Mouse (Mus musculus) embryo, embryonic 10.5 days (tissue): ENCODE measurements around the gene Pacrg.

Source experiments
- DNase-seq: peaks from one replicate; pipeline ENCODE4 v3.0.0-alpha.2; 2015; ENCODE audit warnings: low spot score

The Pacrg gene

GRCm38 (mm10) chr17:10451306-10452077, 388.6 kb downstream of the Pacrg start:
- DNase-seq, result no peak

GRCm38 (mm10) chr17:10449800-10450299, 390.3 kb downstream of the Pacrg start:
- DNase-seq, result peak; percentile 32

DNA sequence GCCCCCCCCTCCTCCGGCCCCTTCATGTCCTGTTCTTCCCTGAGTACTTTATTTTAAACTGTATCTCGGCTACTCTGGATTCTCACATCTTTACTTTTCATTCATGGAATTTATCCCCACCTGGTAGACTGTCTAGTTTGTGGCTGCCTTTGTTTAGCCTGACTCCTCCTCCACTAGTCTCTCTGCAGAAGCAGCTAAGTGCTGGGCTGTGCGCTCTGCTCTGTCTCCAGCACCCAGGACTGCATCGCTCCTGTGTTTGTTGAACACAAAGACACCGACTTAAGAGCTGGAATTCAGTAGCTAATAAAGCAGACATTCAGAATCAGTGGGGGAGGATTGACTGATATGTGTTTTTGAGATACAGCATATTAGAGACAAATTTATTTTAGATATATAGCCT, 391.7 kb downstream of the Pacrg start:
- DNase-seq, result no peak

- peak; percentile 36 for DNase-seq
Measured at GRCm38 (mm10) chr17:10441501-10442111, 398.5 kb downstream of the Pacrg start.

- DNase-seq, result no peak
Measured at GRCm38 (mm10) chr17:10440961-10441360, 399.1 kb downstream of the Pacrg start.

DNA sequence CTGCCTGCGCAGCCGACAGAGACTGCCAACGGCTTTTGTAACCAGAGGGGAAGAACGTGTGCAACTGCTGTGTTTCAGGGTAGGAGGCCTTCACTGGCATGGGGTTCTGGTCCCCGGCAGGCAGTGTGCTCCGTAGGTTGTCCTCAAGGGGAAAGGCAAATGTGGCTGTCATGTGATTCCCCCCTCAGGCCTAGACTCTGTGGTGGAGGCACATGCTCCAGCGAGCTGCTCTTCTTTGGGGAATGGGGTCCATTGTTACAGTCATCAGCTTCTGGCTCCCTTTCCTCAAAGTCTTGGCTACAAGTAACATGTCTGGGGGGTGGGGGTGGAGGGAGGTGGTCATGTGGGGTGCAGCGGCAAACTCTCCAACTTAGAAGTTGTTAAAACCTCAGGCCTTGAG, 400.3 kb downstream of the Pacrg start:
- no peak for DNase-seq

DNA sequence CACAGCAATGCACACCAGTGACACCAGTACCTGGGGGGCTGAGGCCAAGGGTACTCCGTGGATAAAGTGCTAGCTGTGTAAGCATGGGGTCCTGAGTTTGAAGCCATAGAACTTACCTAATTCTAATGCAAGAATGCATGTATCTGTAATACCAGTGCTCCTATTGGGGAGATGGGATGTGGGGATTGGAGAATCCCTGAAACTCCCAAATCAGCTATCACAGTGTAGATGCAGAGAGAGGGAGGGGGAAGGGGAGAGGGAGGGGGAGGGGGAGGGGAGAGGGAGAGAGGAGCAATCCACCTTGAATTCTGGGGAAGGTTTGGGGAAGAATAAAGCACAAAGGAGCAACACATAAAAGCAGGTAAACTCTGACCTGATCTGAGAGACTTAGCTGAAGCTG, 405.2 kb downstream of the Pacrg start:
- DNase-seq, result no peak

DNA sequence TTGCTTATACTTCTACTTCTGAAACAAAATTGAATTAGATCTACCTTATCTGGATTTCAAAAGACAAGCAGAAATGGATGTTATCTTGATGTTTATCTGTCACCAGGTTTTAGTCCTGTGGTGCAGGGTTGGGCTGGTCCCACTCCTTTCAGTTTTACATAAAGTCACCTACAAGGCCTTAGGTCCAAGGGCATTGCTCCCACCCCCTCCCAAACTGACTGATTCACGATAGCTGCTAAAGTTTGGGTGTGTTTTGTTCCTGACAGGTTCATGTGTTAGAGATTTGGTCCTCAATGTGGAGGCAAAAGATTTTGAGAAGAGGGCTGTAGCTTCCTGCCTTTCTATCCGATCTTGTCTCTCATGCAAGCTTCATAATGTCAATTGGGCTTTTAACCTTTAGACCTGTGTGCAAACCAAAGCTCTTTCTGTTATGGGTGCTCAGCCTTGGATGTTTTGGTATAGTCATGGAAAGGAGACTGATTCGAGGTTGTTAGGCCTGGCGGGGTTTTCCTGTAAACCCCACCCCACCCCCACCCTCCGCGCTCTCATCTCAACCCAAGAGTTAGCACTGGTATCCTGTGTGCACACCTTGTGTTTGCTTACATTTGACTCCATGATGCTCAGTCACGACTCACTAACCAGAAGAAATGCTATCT, 407.5 kb downstream of the Pacrg start:
- no peak for DNase-seq

GRCm38 (mm10) chr17:10431849-10432524, 408.1 kb downstream of the Pacrg start:
- no peak for DNase-seq

DNA sequence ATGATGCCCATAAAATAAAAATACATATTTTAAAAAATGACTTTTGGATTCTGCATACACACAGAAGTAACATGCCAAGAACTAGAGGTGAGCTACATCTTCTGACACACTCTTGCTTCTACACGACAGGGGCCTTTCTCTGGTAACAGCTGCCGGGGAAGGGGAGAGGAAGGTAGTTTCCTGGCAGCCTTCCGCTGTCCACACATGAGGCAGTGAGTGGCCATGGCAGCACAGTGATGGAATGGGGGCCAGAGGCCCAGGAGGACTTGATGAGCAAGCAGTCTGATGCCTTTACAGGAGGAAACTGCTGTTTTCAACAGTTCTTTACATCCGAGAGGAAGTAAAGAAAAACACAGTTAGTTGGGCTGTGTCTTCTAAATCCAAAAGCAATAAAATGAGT, 409.3 kb downstream of the Pacrg start:
- DNase-seq, result no peak

GRCm38 (mm10) chr17:10429406-10429805, 410.7 kb downstream of the Pacrg start:
- DNase-seq, result no peak

GRCm38 (mm10) chr17:10425311-10425710, 414.8 kb downstream of the Pacrg start:
- DNase-seq, result no peak

- DNase-seq, result no peak
Measured at GRCm38 (mm10) chr17:10417558-10418253, 422.4 kb downstream of the Pacrg start.

- DNase-seq, result no peak
Measured at GRCm38 (mm10) chr17:10416995-10417394, 423.1 kb downstream of the Pacrg start.

DNA sequence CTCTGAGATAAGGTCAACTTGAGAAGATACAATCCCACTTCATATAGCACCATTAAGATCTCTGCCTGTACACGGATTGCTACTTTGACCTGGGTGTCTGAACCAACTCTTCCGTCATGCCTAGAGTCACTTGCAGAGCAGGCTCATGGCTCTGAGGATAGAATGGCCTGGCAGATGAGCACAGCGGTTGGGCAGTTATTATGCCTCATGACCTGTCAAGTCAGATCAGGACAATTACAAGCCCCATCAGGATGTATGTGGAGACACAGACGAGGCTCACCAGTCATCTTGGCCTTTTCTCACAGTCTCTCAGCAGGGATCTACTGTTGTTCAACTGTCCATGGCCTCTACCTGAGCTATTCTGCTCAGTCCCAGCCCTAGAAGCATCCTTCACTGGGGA, 424.0 kb downstream of the Pacrg start:
- DNase-seq, result no peak

DNA sequence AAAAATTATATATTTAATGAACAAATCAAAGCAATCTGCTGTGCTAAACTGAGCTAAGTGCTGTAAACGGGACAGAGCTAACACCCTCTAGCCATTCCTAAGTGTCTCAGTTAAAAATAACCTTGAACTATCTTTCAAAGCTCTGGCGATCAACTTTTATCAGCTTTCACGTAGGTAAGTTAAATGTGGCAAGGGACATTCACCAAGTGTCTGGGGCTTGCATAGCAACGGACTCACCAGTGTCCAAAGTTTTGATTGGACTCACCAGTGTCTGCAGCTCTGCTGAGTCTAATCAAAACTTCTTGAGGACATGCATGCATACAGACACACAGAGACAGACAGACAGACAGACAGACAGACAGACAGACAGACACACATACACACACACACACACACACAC, 425.7 kb downstream of the Pacrg start:
- DNase-seq, result no peak

DNA sequence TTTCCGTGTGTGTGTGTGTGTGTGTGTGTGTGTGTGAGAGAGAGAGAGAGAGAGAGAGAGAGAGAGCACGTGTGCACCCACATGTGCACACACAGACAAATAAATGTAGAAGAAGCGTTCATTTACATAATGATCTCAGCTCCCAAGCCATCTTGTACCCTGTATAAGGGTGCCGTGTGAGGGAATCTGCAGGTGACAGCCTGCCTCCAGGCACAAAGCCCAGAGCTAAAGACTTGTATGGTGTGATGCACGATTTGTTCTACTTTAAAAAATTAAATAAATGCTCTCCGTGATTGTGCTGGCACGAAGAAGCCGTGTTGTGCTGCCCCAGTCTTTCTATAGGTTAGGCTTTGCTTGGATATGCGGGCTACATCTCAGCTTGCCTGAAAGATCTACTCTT, 426.2 kb downstream of the Pacrg start:
- DNase-seq, result no peak

DNA sequence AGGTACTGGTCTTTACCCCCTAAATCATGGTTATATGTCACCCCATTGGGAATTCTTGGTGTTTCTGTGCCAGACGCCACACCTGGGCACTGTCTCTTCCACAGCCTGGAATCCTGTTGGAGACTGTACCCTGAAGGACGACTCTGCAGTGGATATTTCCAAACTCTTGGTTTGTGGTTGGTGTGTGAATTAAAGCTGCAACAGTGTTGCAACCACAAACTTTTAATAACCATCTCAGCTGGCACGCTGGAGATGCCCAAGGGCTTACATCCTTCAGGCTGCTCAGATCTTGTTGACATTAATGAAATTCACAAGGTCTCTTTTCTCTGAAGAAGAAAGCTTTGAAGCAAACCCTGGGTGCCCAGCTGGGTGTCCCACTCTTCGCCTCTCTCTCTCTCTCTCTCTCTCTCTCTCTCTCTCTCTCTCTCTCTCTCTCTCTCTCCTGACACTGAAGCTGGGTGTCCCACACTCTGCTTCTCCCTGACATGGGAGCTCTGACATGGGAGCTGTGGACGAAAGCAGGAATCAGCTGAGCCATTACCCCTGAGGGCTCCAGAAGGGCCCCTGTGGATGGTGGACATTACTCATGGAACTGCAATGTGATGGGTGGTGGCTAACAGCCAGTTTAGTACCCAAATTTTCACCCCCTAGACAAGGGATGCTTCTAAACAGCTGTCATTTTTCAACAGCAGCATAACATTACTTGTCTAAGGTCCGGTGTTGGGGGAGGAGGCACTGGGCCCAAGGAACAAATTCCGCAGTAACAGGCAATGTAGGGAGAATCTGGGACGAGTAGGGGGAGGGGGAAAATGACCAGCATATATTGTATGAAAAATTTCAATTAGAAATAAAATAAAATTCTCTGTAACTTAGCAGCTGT, 429.3 kb downstream of the Pacrg start:
- no peak for DNase-seq

DNA sequence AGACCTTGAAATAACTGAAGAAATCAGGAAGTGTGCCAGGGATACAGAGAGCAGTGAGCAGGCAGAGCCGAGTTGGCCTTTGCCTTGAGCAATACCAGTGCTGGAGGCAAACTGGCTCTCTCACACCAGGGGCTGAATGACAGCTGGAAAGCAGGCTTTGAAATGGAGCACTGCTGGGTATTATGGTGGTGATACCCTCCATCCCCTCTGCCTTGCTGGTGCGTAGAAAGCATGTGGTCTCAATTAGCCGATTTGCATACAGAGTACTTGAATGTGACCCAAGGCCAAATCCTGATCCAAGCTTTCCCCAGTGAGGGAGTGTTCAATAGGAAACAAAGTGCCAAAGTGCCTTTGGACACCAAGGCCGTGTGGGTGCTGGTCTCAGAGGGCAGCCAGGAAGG, 431.4 kb downstream of the Pacrg start:
- DNase-seq, result peak; percentile 62

GRCm38 (mm10) chr17:10407031-10407722, 432.9 kb downstream of the Pacrg start:
- no peak for DNase-seq
